Mouse (Mus musculus) forebrain, embryonic 14.5 days (tissue): ENCODE results near the gene Dennd2d. TPM values are rescaled to one million over a fixed set of nuclear protein-coding genes. Genes with fewer than 3 reads are reported as not detected.

ENCODE experiments used
- ATAC-seq: fragments of 200-750 bp; cut with Nextera tagmentation; 2 replicates; pipeline ENCODE4 v1.8.0; 2017; ENCODE audit warnings: mild to moderate bottlenecking, moderate library complexity
- DNase-seq: peaks from one replicate; pipeline ENCODE4 v3.0.0-alpha.2; 2015; ENCODE audit warnings: low spot score
- H3K27ac ChIP-seq: fragments of 300-500 bp; sonication (generic); 2 replicates; pipeline ENCODE4 v1.5.1; 2014; ENCODE audit warnings: low read depth, mild to moderate bottlenecking, control low read depth, low read length, moderate library complexity
- H3K27me3 ChIP-seq: fragments of 300-500 bp; sonication (generic); replicated peaks from 2 replicates; pipeline ENCODE4 v1.6.1; 2014; ENCODE audit warnings: low read length, control low read depth, mixed read lengths; ENCODE audit not compliant: control insufficient read depth, insufficient read depth
- H3K36me3 ChIP-seq: fragments of 300-500 bp; sonication (generic); 2 replicates; pipeline ENCODE4 v1.6.1; 2014; ENCODE audit warnings: low read length, control low read depth; ENCODE audit not compliant: control insufficient read depth, insufficient read depth
- H3K4me1 ChIP-seq: fragments of 300-500 bp; sonication (generic); 2 replicates; pipeline ENCODE4 v1.6.1; 2014; ENCODE audit warnings: antibody characterized with exemption, low read length, control low read depth; ENCODE audit not compliant: control insufficient read depth, insufficient read depth
- H3K4me2 ChIP-seq: fragments of 300-500 bp; sonication (generic); 2 replicates; pipeline ENCODE4 v1.6.1; 2014; ENCODE audit warnings: mild to moderate bottlenecking, control low read depth, low read length
- H3K4me3 ChIP-seq: fragments of 300-500 bp; sonication (generic); 2 replicates; pipeline ENCODE4 v1.5.1; 2014; ENCODE audit warnings: low read depth, low read length, control low read depth
- H3K9ac ChIP-seq: fragments of 300-500 bp; sonication (generic); 2 replicates; pipeline ENCODE4 v1.6.1; 2014; ENCODE audit warnings: mild to moderate bottlenecking, low read length, control low read depth, moderate library complexity
- H3K9me3 ChIP-seq: fragments of 300-500 bp; sonication (generic); replicated peaks from 2 replicates; pipeline ENCODE4 v1.6.1; 2016; ENCODE audit warnings: low read length, control low read depth, mixed read lengths; ENCODE audit not compliant: control insufficient read depth
- WGBS: fragments of 180-500 bp; shearing (Covaris S2); extraction: QIAGEN DNeasy Blood & Tissue Kit; methylation state at CpG from one replicate; pipeline ENCODE4 v1.1.7; 2014; 5-methylcytosine and 5-hydroxymethylcytosine counted together
- polyA plus RNA-seq: library from polyadenylated mRNA; unstranded; fragments of >200 nt; fragmentation: Nextera tagmentation; extraction: Ambion mirVana; gene quantifications from 2 replicates; pipeline ENCODE4 v1.2.1, GENCODE M21; 2014

Dennd2d gene
- polyA plus RNA-seq, 1 experiment from 2014 or later: 0.56 TPM

DNA sequence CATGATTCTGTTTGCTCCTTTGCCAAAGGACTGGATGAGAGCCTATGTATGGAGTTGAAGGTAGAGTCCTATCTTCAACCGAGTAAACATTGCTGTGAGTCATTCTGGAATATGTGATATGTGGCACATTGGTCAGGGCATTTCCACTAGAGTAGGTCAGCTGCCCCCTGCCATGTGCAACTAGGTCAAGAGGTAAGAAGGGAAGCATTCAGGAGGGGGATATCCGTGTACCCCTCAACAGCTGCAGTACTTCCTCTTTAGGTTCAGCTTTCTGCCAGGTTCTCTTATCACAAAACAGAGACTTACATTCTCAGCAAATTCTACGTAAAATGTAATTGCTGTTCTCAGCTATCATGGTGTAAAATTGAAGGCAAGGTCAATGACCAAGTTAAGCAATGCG lies 8.0 kb upstream of the Dennd2d start:
- no peak overlapping the region for H3K4me2 ChIP-seq
- no peaks in the 10 kb centered on the region for H3K4me1 ChIP-seq
- DNase-seq: no peak
- no peaks in the 10 kb centered on the region for H3K27me3 ChIP-seq
- 88% methylated on average over 4 of the region's 4 CpGs for WGBS
- no peak overlapping the region for H3K9ac ChIP-seq
- H3K27ac ChIP-seq: no peak overlapping the region
- H3K36me3 ChIP-seq: no peaks in the 10 kb centered on the region
- no peak for ATAC-seq
- H3K9me3 ChIP-seq: no peaks in the 10 kb centered on the region
- no peak overlapping the region for H3K4me3 ChIP-seq

DNA sequence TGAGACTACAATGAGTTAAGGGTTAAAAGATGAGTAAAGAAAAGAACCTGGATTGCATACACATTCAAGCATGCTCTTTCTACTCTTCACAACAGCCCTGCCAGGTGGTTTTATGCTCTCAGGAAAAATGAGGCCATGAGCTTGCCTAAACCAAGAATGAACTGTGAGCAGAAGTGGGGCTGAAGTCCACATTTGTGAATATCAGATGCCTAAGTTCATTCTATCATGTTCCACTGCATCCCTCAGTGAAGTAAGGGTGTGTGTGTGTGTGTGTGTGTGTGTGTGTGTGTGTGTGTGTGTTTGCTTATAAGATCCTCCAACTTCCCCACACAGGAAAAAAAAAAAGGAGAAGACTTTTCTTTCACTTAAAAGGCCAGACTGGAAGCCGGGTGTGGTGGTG lies 5.3 kb upstream of the Dennd2d start:
- H3K9ac ChIP-seq: no peak overlapping the region
- no peak overlapping the region for H3K27ac ChIP-seq
- ATAC-seq (no peak), DNase-seq (no peak)
- H3K36me3 ChIP-seq: no peaks in the 10 kb centered on the region
- no peaks in the 10 kb centered on the region for H3K9me3 ChIP-seq
- H3K27me3 ChIP-seq: 0 out of 2 replicates have a peak, but pooled peaks cover 3% of the 10 kb centered on the region
- no peaks in the 10 kb centered on the region for H3K4me1 ChIP-seq
- no peak overlapping the region for H3K4me2 ChIP-seq
- H3K4me3 ChIP-seq: no peak overlapping the region
- WGBS: 100% methylated on average over 1 of the region's 1 CpGs

DNA sequence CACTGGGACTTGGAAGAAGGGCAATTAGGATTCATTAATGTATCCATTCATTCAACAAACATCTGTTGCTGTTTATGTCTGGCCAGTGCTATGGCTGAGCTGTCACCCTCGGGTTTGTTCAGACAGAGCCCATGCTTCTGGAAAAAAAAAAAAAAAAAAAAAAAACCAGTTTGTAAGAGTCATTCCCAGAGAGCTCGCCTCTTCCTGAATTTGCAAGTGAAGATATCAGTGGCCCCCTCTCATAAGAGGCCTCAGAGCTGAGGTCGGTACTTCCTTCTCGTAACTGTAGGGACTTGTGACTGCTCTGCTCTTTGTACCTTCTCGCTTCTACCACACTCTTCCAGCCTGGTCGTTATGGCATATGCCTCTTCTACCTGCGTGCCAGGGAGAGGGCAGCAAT lies 1.1 kb downstream of the Dennd2d start:
- no peak for DNase-seq
- Histone ChIP-seq H3K9ac (no peak overlapping the region), H3K27me3 (0 out of 2 replicates have a peak, but pooled peaks cover 3% of the 10 kb centered on the region), H3K36me3 (no peaks in the 10 kb centered on the region), H3K4me2 (no peak overlapping the region), H3K9me3 (no peaks in the 10 kb centered on the region), H3K27ac (no peak overlapping the region), H3K4me1 (peaks cover 7% of the 10 kb centered on the region; the same call in 1 of the 2 replicates), H3K4me3 (no peak overlapping the region)
- WGBS: 79% methylated on average over 7 of the region's 7 CpGs
- ATAC-seq: no peak

DNA sequence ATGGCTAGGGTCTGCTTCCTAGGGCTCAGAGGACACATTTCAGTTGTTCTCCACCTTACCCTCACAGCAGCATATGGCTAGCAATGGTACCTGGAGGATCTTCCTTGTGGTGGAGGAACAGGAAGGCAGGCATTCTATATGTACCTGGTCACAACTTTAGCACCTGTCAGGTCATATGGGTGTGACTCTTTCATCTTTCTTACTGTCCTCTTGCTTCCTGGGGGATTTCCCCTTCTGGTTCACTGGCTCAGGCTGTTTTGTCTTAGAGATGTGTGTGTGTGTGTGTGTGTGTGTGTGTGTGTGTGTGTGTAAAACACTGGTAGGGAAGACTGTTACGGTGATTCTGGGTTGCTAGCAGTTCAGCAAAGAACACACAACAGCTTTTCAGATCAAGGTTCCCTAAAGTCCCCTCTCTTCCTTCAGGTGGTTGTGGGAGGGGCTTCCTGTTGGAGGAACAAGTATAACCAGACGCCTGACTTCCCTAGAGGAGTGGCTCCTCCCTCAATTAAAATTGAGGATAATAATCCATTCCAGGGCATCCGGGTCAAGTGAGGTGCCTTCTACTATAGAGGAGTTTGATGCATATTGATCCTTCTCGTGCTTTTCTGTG lies 1.7 kb downstream of the Dennd2d start:
- Histone ChIP-seq H3K36me3 (no peaks in the 10 kb centered on the region), H3K4me3 (no peak overlapping the region), H3K27me3 (0 out of 2 replicates have a peak, but pooled peaks cover 3% of the 10 kb centered on the region), H3K9ac (no peak overlapping the region), H3K27ac (no peak overlapping the region), H3K4me1 (peaks cover 7% of the 10 kb centered on the region; the same call in 1 of the 2 replicates), H3K9me3 (no peaks in the 10 kb centered on the region), H3K4me2 (no peak overlapping the region)
- WGBS: 85% methylated on average over 4 of the region's 4 CpGs
- no peak for ATAC-seq
- DNase-seq: no peak

DNA sequence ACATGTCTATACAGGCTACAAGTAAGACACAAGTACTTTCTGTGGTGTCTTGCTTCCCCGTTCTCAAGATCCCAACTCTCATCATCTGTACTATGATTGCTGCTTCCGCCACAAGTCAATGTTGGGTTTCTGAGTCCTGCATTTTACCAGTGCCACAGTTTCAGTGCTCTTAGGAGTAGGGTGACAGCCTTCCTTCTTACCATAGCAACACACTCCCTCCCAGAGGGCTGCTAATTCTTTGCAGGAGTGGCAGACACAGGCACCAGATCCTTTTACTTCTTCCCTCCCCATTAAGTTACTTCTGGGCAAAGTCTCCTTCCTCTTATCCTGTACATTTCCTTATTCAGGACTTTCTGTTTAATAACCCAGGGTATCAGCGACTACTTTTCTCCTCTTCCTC lies 2.7 kb downstream of the Dennd2d start:
- no peak for ATAC-seq
- WGBS: 95% methylated on average over 3 of the region's 3 CpGs
- no peak overlapping the region for H3K27ac ChIP-seq
- H3K9ac ChIP-seq: no peak overlapping the region
- H3K36me3 ChIP-seq: no peaks in the 10 kb centered on the region
- H3K4me3 ChIP-seq: no peak overlapping the region
- no peak for DNase-seq
- H3K9me3 ChIP-seq: no peaks in the 10 kb centered on the region
- H3K4me2 ChIP-seq: no peak overlapping the region
- 0 out of 2 replicates have a peak, but pooled peaks cover 3% of the 10 kb centered on the region for H3K27me3 ChIP-seq
- H3K4me1 ChIP-seq: peaks cover 7% of the 10 kb centered on the region; the same call in 1 of the 2 replicates

DNA sequence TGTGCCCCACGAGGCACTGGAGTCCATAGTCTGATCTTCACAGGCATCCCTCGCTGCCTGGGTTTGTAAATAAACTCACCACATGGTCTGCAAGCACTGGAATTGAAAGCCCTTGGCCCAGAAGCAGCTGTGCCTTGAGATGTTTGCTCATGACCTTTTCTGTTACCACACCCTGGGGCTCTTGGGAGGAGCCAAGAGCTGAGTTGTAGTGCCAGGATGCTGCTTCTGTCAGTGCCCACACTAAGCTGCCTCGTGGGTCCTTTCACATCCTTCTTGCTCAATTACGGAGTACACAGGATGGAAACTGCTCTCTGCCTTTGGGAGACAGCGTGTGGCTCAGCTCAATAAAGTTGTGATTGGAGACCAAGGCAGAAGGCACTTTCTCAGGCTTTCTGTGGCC lies 3.6 kb downstream of the Dennd2d start:
- H3K36me3 ChIP-seq: no peaks in the 10 kb centered on the region
- 79% methylated on average over 5 of the region's 5 CpGs for WGBS
- H3K9ac ChIP-seq: no peak overlapping the region
- DNase-seq (no peak), ATAC-seq (no peak)
- H3K4me1 ChIP-seq: peaks cover 7% of the 10 kb centered on the region; the same call in 1 of the 2 replicates
- H3K9me3 ChIP-seq: no peaks in the 10 kb centered on the region
- H3K27me3 ChIP-seq: 0 out of 2 replicates have a peak, but pooled peaks cover 3% of the 10 kb centered on the region
- no peak overlapping the region for H3K4me3 ChIP-seq
- H3K27ac ChIP-seq: no peak overlapping the region
- no peak overlapping the region for H3K4me2 ChIP-seq

DNA sequence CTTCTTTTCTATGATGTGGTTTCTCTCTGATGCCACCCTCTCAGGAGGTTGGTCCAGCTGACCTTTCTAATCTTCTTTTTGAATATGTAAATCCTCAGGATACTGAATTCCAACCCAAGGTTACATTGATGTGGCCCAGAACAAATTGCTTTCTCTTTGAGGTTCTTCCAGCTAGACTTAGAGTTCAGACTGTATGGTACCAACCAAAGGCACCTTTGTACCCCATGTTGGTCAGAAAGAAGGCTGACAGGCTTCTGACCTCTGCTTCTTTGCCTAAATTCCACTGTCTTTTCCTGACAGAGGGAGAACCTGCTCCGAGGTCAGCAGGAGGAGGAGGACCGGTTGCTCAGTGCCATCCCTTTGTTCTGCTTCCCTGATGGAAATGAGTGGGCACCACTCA lies 5.3 kb downstream of the Dennd2d start:
- Histone ChIP-seq H3K36me3 (no peaks in the 10 kb centered on the region), H3K4me1 (peaks cover 2% of the 10 kb centered on the region; the same call in 1 of the 2 replicates), H3K9ac (no peak overlapping the region), H3K9me3 (no peaks in the 10 kb centered on the region), H3K27ac (no peak overlapping the region), H3K27me3 (no peaks in the 10 kb centered on the region), H3K4me2 (no peak overlapping the region), H3K4me3 (no peak overlapping the region)
- 93% methylated on average over 2 of the region's 2 CpGs for WGBS
- DNase-seq (no peak), ATAC-seq (no peak)

DNA sequence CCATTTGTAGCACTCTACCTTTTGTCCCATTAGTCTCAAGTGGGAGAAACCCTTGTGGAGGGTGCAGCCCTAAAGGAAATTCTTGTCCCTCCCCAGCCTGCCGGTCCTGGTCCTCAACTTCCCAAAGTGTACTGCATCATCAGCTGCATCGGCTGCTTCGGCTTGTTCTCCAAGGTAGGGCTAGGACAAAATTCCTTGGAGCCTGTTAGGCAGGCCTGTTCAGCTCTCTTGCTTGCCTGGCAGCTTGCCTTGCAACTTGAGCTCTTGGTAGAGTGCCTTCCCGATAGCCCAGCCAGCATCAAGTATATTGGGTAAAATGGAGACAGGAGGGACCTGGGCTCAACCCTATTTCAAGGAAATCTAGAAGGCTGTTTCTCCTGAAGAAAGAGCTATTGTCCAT lies 8.0 kb downstream of the Dennd2d start:
- no peak for DNase-seq
- no peak for ATAC-seq
- no peaks in the 10 kb centered on the region for H3K9me3 ChIP-seq
- no peak overlapping the region for H3K27ac ChIP-seq
- H3K36me3 ChIP-seq: no peaks in the 10 kb centered on the region
- no peak overlapping the region for H3K9ac ChIP-seq
- no peaks in the 10 kb centered on the region for H3K4me1 ChIP-seq
- H3K4me2 ChIP-seq: no peak overlapping the region
- H3K4me3 ChIP-seq: no peak overlapping the region
- 94% methylated on average over 4 of the region's 4 CpGs for WGBS
- H3K27me3 ChIP-seq: no peaks in the 10 kb centered on the region

DNA sequence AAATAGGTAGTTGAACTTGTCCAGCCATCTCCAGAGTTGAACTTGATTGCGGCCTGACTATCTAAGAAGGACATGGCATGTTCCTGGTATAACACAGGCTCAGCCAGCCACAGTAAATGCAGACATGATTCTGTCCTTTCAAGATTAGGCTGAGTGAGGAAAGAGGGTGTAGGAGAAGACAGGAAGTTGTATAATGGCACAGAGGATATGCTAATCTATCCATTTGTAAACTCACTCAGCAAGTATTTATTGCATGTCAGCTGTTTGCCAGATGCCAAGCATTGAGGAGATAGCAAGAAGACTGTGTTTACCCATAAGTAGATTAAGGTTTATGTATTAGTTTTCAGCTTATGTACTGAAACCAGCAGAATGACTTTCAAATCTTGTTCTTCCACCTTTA lies 10.5 kb downstream of the Dennd2d start:
- H3K36me3 ChIP-seq: no peaks in the 10 kb centered on the region
- ATAC-seq: no peak
- no peaks in the 10 kb centered on the region for H3K4me1 ChIP-seq
- DNase-seq: no peak
- H3K4me2 ChIP-seq: no peak overlapping the region
- no peak overlapping the region for H3K9ac ChIP-seq
- 89% methylated on average over 1 of the region's 1 CpGs for WGBS
- no peaks in the 10 kb centered on the region for H3K9me3 ChIP-seq
- H3K27ac ChIP-seq: no peak overlapping the region
- no peak overlapping the region for H3K4me3 ChIP-seq
- no peaks in the 10 kb centered on the region for H3K27me3 ChIP-seq
